Mouse (Mus musculus) T-helper 17 cell (primary cell): ENCODE results near the gene Lsmem1.

Experiments used
- in situ Hi-C, 2 experiments: fragments of 300-600 bp; cut with MboI, MseI; formaldehyde crosslinking; loops; 1 replicate in 1 of 2; 2 replicates in 1 of 2; pipeline ENCODE4 v1.15.1; 2025; ENCODE audit warnings: high pct_unique_total_duplicates in 2 of 2

The Lsmem1 gene

GRCm38 (mm10) chr12:40147319-40147718 is 52.0 kb downstream of the Lsmem1 start:
- in situ Hi-C loops, result loop anchor here in 1 of 2 experiments (5.0 kb wide), 1 partner anchor 55 kb away; no protein-coding TSS in a partner anchor

- in situ Hi-C loops, result loop anchor here in 1 of 2 experiments (5.0 kb wide), 1 partner anchor 54 kb away; no protein-coding TSS in a partner anchor
Measured at GRCm38 (mm10) chr12:40146510-40146909, 52.8 kb downstream of the Lsmem1 start.

GRCm38 (mm10) chr12:40140706-40141105 is 58.6 kb downstream of the Lsmem1 start:
- in situ Hi-C loops, result no loop called here

GRCm38 (mm10) chr12:40139484-40140245 is 59.6 kb downstream of the Lsmem1 start:
- in situ Hi-C loops, result no loop called here

- in situ Hi-C loops, result no loop called here
Measured at GRCm38 (mm10) chr12:40134529-40134928, 64.8 kb downstream of the Lsmem1 start.

- in situ Hi-C loops, result no loop called here
Measured at GRCm38 (mm10) chr12:40133573-40134271, 65.6 kb downstream of the Lsmem1 start, which contains the start of gene Scin. Gene Scin (minus strand): TSS chr12:40134228.

GRCm38 (mm10) chr12:40133194-40133572 is 66.1 kb downstream of the Lsmem1 start:
- in situ Hi-C loops, result no loop called here
